Mouse (Mus musculus) urinary bladder, postnatal 10 days (tissue): ENCODE data around the gene Zp3r.
A peak's percentile ranks its signal among the peaks of the same experiment; 100 is the strongest.
"Not testable (repeated sequence)": the region's sequence is repeated elsewhere in the genome, so short reads cannot be mapped to it uniquely, and the experiment has no call there.

ENCODE experiments used
- DNase-seq: peaks from one replicate; pipeline ENCODE4 v3.0.0; 2022; ENCODE audit warnings: low spot score

Zp3r gene

GRCm38 (mm10) chr1:130629521-130629920 lies at the start of gene Zp3r:
Zp3r (minus strand) TSS chr1:130629621.
- no peak for DNase-seq

- DNase-seq = no peak
These were observed 49.1 kb upstream of the Zp3r start for GRCm38 (mm10) chr1:130678551-130678950.

GRCm38 (mm10) chr1:130663576-130663975 lies 34.2 kb upstream of the Zp3r start:
- DNase-seq = not testable (repeated sequence)

- no peak for DNase-seq
These were observed 32.0 kb upstream of the Zp3r start, which contains the start of gene C4bp for GRCm38 (mm10) chr1:130661454-130661853. C4bp (minus strand) TSS chr1:130661632.

- DNase-seq = not testable (repeated sequence)
These were observed 30.2 kb upstream of the Zp3r start for GRCm38 (mm10) chr1:130659641-130660040.

- no peak for DNase-seq
These were observed 14.7 kb upstream of the Zp3r start for GRCm38 (mm10) chr1:130644103-130644502.

GRCm38 (mm10) chr1:130640967-130641366 lies 11.5 kb upstream of the Zp3r start:
- no peak for DNase-seq

GRCm38 (mm10) chr1:130633761-130634410 lies 4.5 kb upstream of the Zp3r start:
- peak; percentile 63 for DNase-seq

- DNase-seq = no peak
These were observed 3.9 kb upstream of the Zp3r start for GRCm38 (mm10) chr1:130633316-130633715.

- no peak for DNase-seq
These were observed 33.1 kb downstream of the Zp3r start for GRCm38 (mm10) chr1:130596291-130596690.

- no peak for DNase-seq
These were observed 40.8 kb downstream of the Zp3r start for GRCm38 (mm10) chr1:130588659-130589058.

- no peak for DNase-seq
These were observed 53.0 kb downstream of the Zp3r start for GRCm38 (mm10) chr1:130576389-130576788.

- no peak for DNase-seq
These were observed 53.5 kb downstream of the Zp3r start for GRCm38 (mm10) chr1:130575962-130576361.

GRCm38 (mm10) chr1:130551407-130552249 lies 77.8 kb downstream of the Zp3r start:
- no peak for DNase-seq

- no peak for DNase-seq
These were observed 78.9 kb downstream of the Zp3r start for GRCm38 (mm10) chr1:130550242-130551167.

- no peak for DNase-seq
These were observed 79.7 kb downstream of the Zp3r start for GRCm38 (mm10) chr1:130549698-130550097.

GRCm38 (mm10) chr1:130549160-130549559 lies 80.3 kb downstream of the Zp3r start:
- DNase-seq = no peak

GRCm38 (mm10) chr1:130547674-130548429 lies 81.6 kb downstream of the Zp3r start:
- no peak for DNase-seq
